Mouse (Mus musculus) liver, embryonic 11.5 days (tissue): ENCODE measurements around the gene Tiam1. TPM values are rescaled to one million over a fixed set of nuclear protein-coding genes. Genes with fewer than 3 reads are reported as not detected.
"Not testable (repeated sequence)": the region's sequence is repeated elsewhere in the genome, so short reads cannot be mapped to it uniquely, and the experiment has no call there.

Source experiments
- ATAC-seq: fragments of 200-750 bp; cut with Nextera tagmentation; replicated peaks from 2 replicates; pipeline ENCODE4 v1.8.0; 2017; ENCODE audit warnings: moderate number of reproducible peaks, mild to moderate bottlenecking, moderate TSS enrichment, moderate library complexity; ENCODE audit not compliant: low FRiP score
- DNase-seq: peaks from one replicate; pipeline ENCODE4 v3.0.0-alpha.2; 2017; ENCODE audit warnings: low spot score
- H3K27ac ChIP-seq: fragments of 300-500 bp; sonication (generic); 2 replicates; pipeline ENCODE4 v1.5.1; 2014; ENCODE audit warnings: mild to moderate bottlenecking, low read depth, low read length, control low read depth
- H3K27me3 ChIP-seq: fragments of 300-500 bp; sonication (generic); replicated peaks from 2 replicates; pipeline ENCODE4 v1.6.1; 2014; ENCODE audit warnings: low read length, mixed read lengths; ENCODE audit not compliant: control insufficient read depth, insufficient read depth
- H3K36me3 ChIP-seq: fragments of 300-500 bp; sonication (generic); 2 replicates; pipeline ENCODE4 v1.6.1; 2014; ENCODE audit warnings: mild to moderate bottlenecking, low read length, moderate library complexity, mixed read lengths; ENCODE audit not compliant: control insufficient read depth, insufficient read depth
- H3K4me1 ChIP-seq: fragments of 300-500 bp; sonication (generic); replicated peaks from 2 replicates; pipeline ENCODE4 v1.6.1; 2014; ENCODE audit warnings: low read length, mixed read lengths; ENCODE audit not compliant: control insufficient read depth, insufficient read depth
- H3K4me2 ChIP-seq: fragments of 300-500 bp; sonication (generic); 2 replicates; pipeline ENCODE4 v1.6.1; 2014; ENCODE audit warnings: mild to moderate bottlenecking, control low read depth, moderate library complexity
- H3K4me3 ChIP-seq: fragments of 300-500 bp; sonication (generic); 2 replicates; pipeline ENCODE4 v1.5.1; 2014; ENCODE audit warnings: low read depth, low read length, control low read depth
- H3K9ac ChIP-seq: fragments of 300-500 bp; sonication (generic); 2 replicates; pipeline ENCODE4 v1.6.1; 2014; ENCODE audit warnings: low read depth, low read length, control low read depth
- H3K9me3 ChIP-seq: fragments of 300-500 bp; sonication (generic); 2 replicates; pipeline ENCODE4 v1.6.1; 2016; ENCODE audit warnings: low read length, inconsistent platforms, mixed read lengths; ENCODE audit not compliant: control insufficient read depth
- WGBS: fragments of 180-500 bp; shearing (Covaris S2); extraction: QIAGEN DNeasy Blood & Tissue Kit; methylation state at CpG from one replicate; pipeline ENCODE4 v1.1.7; 2014; 5-methylcytosine and 5-hydroxymethylcytosine counted together
- polyA plus RNA-seq: library from polyadenylated mRNA; unstranded; fragments of >200 nt; fragmentation: Nextera tagmentation; extraction: Ambion mirVana; gene quantifications from 2 replicates; pipeline ENCODE4 v1.2.1, GENCODE M21; 2014

Tiam1 gene
- polyA plus RNA-seq, 1 experiment from 2014 or later, result 17.2 TPM

DNA sequence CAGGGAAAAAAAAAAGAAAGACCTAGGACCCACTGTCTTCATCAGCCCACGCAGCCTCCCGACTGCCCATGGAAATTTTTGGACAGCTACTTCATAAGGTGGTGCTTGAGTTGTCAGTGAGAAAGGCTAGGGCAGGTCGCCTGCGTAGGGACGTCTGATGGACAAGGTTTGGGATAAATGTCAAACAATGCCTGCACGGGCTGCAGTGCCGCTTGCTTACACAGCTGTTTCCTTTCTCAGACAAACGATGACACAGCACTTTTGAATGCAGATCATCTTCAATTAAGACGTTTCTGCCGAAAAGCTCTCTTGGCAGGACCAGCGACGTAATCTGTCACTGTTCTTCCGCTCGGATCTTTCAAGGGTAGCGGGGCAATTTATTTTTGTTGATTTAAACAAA, 70.9 kb downstream of the Tiam1 start:
- H3K9ac ChIP-seq, result no peak overlapping the region
- no peaks in the 10 kb centered on the region for H3K27me3 ChIP-seq
- no peaks in the 10 kb centered on the region for H3K36me3 ChIP-seq
- H3K27ac ChIP-seq, result no peak overlapping the region
- ATAC-seq, result 0 out of 2 replicates have a peak, but pooled peaks have one; percentile 16
- WGBS, result 22% methylated on average over 15 of the region's 15 CpGs
- H3K4me2 ChIP-seq, result peak overlapping the region; percentile 54
- H3K4me1 ChIP-seq, result peaks cover 22% of the 10 kb centered on the region
- peak; percentile 50 for DNase-seq
- H3K9me3 ChIP-seq, result no peaks in the 10 kb centered on the region
- no peak overlapping the region for H3K4me3 ChIP-seq

DNA sequence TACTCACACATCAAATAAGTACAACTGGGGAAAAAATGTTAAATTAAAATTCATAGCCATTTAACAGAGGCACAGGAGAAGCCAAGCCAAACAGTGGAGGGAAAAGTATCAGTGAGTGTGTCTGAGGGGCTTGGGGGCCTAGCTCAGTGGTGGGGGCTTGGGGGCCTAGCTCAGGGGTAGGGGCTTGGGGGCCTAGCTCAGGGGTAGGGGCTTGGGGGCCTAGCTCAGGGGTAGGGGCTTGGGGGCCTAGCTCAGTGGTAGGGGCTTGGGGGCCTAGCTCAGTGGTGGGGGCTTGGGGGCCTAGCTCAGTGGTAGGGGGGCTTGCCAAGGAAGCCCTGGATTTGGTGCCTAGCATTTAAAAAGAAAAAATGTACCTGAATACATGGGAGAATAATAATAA, 72.4 kb downstream of the Tiam1 start:
- H3K36me3 ChIP-seq, DNase-seq, H3K27me3 ChIP-seq, H3K27ac ChIP-seq, H3K4me3 ChIP-seq, H3K9ac ChIP-seq, H3K9me3 ChIP-seq, H3K4me2 ChIP-seq: not testable (repeated sequence)
- peak; percentile 76; the same call in 1 of the 2 replicates for ATAC-seq
- peaks cover 22% of the 10 kb centered on the region for H3K4me1 ChIP-seq

- WGBS, result 89% methylated on average over 11 of the region's 11 CpGs
- Histone ChIP-seq H3K27me3 (no peaks in the 10 kb centered on the region), H3K9me3 (no peaks in the 10 kb centered on the region), H3K4me2 (no peak overlapping the region), H3K4me1 (peaks cover 18% of the 10 kb centered on the region), H3K9ac (no peak overlapping the region), H3K36me3 (no peaks in the 10 kb centered on the region; the same call in 1 of the 2 replicates), H3K4me3 (no peak overlapping the region), H3K27ac (no peak overlapping the region)
- ATAC-seq (no peak), DNase-seq (no peak)
Measured at GRCm38 (mm10) chr16:90070104-90070503, 73.5 kb downstream of the Tiam1 start.

GRCm38 (mm10) chr16:90069197-90069596, 74.4 kb downstream of the Tiam1 start:
- H3K27me3 ChIP-seq, result no peaks in the 10 kb centered on the region
- H3K4me1 ChIP-seq, result peaks cover 18% of the 10 kb centered on the region
- no peak overlapping the region for H3K4me3 ChIP-seq
- no peak overlapping the region for H3K9ac ChIP-seq
- no peak overlapping the region for H3K4me2 ChIP-seq
- ATAC-seq (no peak), DNase-seq (no peak)
- no peak overlapping the region for H3K27ac ChIP-seq
- H3K36me3 ChIP-seq, result no peaks in the 10 kb centered on the region; the same call in 1 of the 2 replicates
- WGBS, result 68% methylated on average over 8 of the region's 8 CpGs
- H3K9me3 ChIP-seq, result 0 out of 2 replicates have a peak, but pooled peaks cover 3% of the 10 kb centered on the region

GRCm38 (mm10) chr16:90052905-90053519, 90.6 kb downstream of the Tiam1 start:
- peak overlapping the region; percentile 30; the same call in 1 of the 2 replicates for H3K27ac ChIP-seq
- WGBS, result 72% methylated on average over 14 of the region's 14 CpGs
- DNase-seq (no peak), ATAC-seq (peak; percentile 68)
- H3K36me3 ChIP-seq, result peaks cover 5% of the 10 kb centered on the region; the same call in 1 of the 2 replicates
- no peak overlapping the region for H3K9ac ChIP-seq
- peak overlapping the region; percentile 16; the same call in 1 of the 2 replicates for H3K4me2 ChIP-seq
- H3K27me3 ChIP-seq, result no peaks in the 10 kb centered on the region
- H3K4me3 ChIP-seq, result no peak overlapping the region
- peaks cover 19% of the 10 kb centered on the region for H3K4me1 ChIP-seq
- no peaks in the 10 kb centered on the region for H3K9me3 ChIP-seq

DNA sequence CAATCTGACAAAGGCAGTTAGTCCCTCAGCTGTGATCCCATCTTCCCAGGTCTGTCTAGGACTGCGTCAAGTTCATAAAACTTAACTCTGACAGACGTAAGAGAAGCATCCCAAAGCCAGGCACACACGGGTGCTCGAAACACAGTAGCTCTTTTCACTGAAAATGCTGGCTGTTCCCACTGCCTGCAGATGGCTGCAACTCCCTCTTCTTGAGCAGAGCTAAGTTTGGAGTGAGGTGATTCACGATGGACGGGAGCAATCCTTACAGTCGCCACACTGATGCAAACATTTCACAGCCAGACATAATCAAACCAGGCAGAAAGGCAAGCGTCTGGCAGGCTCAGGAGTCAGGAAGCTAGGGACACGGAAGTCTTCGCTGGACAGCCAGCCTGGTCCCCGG, 91.2 kb downstream of the Tiam1 start:
- ATAC-seq (peak; percentile 6; the same call in 1 of the 2 replicates), DNase-seq (no peak)
- no peaks in the 10 kb centered on the region for H3K27me3 ChIP-seq
- 64% methylated on average over 11 of the region's 11 CpGs for WGBS
- H3K4me1 ChIP-seq, result peaks cover 19% of the 10 kb centered on the region
- H3K4me3 ChIP-seq, result no peak overlapping the region
- H3K36me3 ChIP-seq, result peaks cover 5% of the 10 kb centered on the region; the same call in 1 of the 2 replicates
- peak overlapping the region; percentile 30 for H3K27ac ChIP-seq
- no peak overlapping the region for H3K9ac ChIP-seq
- H3K9me3 ChIP-seq, result no peaks in the 10 kb centered on the region
- peak overlapping the region; percentile 16; the same call in 1 of the 2 replicates for H3K4me2 ChIP-seq

DNA sequence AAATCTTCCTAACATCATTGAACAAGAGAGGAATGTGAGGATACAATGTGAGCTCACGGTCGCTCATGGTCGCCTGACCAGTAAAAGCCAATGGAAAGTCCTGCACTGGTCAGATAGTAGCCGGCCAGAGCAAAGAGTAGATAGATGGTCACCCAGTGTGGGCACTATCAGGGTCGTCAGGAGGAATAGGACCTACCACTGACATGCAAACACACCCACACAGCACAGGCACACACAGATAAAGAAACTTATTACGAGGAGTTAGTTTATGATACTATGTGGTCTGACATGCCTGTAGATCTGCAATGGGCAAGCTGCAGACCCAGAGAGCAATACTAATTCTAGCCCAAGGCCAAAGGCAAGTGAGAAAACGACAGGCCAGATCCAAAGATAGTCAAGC, 92.5 kb downstream of the Tiam1 start:
- Histone ChIP-seq H3K27ac (peak overlapping the region; percentile 34), H3K4me1 (peaks cover 19% of the 10 kb centered on the region), H3K36me3 (peaks cover 5% of the 10 kb centered on the region; the same call in 1 of the 2 replicates), H3K9me3 (no peaks in the 10 kb centered on the region), H3K9ac (no peak overlapping the region), H3K4me2 (peak overlapping the region; percentile 23), H3K27me3 (no peaks in the 10 kb centered on the region), H3K4me3 (no peak overlapping the region)
- DNase-seq, result no peak
- 47% methylated on average over 7 of the region's 7 CpGs for WGBS
- peak; percentile 80 for ATAC-seq

DNA sequence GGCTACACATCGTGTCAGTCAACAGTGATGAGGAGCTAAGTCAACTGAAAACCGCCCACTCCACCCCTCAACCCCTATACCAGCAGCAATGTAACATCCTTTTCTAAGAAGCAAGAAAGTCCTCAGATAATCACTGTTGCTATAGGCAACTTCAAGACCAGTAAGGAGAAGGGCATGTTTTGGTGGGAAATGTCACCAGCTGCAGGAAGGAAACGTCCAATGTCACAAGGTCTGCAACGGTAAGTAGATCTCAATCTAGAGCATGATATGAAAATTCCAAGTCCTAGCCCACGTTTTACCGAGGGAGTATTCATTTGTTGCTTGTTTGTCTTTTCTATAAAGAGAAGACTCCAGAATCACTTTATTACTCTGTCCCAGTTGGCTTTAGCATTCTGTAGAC, 95.7 kb downstream of the Tiam1 start:
- H3K9ac ChIP-seq, result no peak overlapping the region

More for the DNA sequence above, 95.7 kb downstream of the Tiam1 start:
- no peaks in the 10 kb centered on the region for H3K9me3 ChIP-seq
- peaks cover 34% of the 10 kb centered on the region for H3K4me1 ChIP-seq
- DNase-seq (no peak), ATAC-seq (no peak)
- 60% methylated on average over 6 of the region's 6 CpGs for WGBS
- H3K27ac ChIP-seq, result no peak overlapping the region
- no peak overlapping the region for H3K4me2 ChIP-seq
- H3K36me3 ChIP-seq, result no peaks in the 10 kb centered on the region
- no peak overlapping the region for H3K4me3 ChIP-seq
- H3K27me3 ChIP-seq, result no peaks in the 10 kb centered on the region
